Mouse (Mus musculus): ENCODE results near the gene Nlrc5. TPM values are rescaled to one million over a fixed set of nuclear protein-coding genes. Genes with fewer than 3 reads are reported as not detected.
"Not testable (repeated sequence)": the region's sequence is repeated elsewhere in the genome, so short reads cannot be mapped to it uniquely, and the experiment has no call there.

Gene Nlrc5
- polyA plus RNA-seq, 1 experiment from 2014 or later: 0.16 TPM

- Histone ChIP-seq H3K4me3 (no peak overlapping the region), H3K9me3 (replicated peaks) (no peaks in the 10 kb centered on the region), H3K27ac (replicated peaks) (no peak overlapping the region), H3K4me1 (no peaks in the 10 kb centered on the region), H3K27me3 (ENCODE audit: low read depth, poor library complexity, severe bottlenecking) (no peaks in the 10 kb centered on the region), H3K36me3 (peaks cover 53% of the 10 kb centered on the region)
- DNase-seq (ENCODE audit: low spot score): peak; percentile 33
- WGBS: 74% methylated on average over 11 of the region's 11 CpGs
Observed at GRCm38 (mm10) chr8:94396964-94397657, 37.0 kb upstream of the Nlrc5 start.

- DNase-seq (ENCODE audit: low spot score): no peak
- Histone ChIP-seq H3K4me1 (no peaks in the 10 kb centered on the region), H3K36me3 (peaks cover 38% of the 10 kb centered on the region), H3K27ac (replicated peaks) (no peak overlapping the region), H3K4me3 (no peak overlapping the region), H3K27me3 (ENCODE audit: low read depth, poor library complexity, severe bottlenecking) (no peaks in the 10 kb centered on the region), H3K9me3 (replicated peaks) (no peaks in the 10 kb centered on the region)
- 85% methylated on average over 6 of the region's 6 CpGs for WGBS
Observed at GRCm38 (mm10) chr8:94398587-94398986, 35.6 kb upstream of the Nlrc5 start.

- DNase-seq (ENCODE audit: low spot score): no peak
- Histone ChIP-seq H3K27ac (replicated peaks) (no peak overlapping the region), H3K4me1 (no peaks in the 10 kb centered on the region), H3K27me3 (ENCODE audit: low read depth, poor library complexity, severe bottlenecking) (no peaks in the 10 kb centered on the region), H3K9me3 (replicated peaks) (no peaks in the 10 kb centered on the region), H3K36me3 (peaks cover 29% of the 10 kb centered on the region), H3K4me3 (no peak overlapping the region)
- 90% methylated on average over 3 of the region's 3 CpGs for WGBS
Observed at GRCm38 (mm10) chr8:94399361-94399953, 34.7 kb upstream of the Nlrc5 start.

- DNase-seq (ENCODE audit: low spot score): not testable (repeated sequence)
Observed at GRCm38 (mm10) chr8:94399957-94400356, 34.2 kb upstream of the Nlrc5 start.

GRCm38 (mm10) chr8:94408443-94409080 is 25.6 kb upstream of the Nlrc5 start:
- no peak overlapping the region for H3K27ac ChIP-seq (replicated peaks)
- no peak for DNase-seq (ENCODE audit: low spot score)
- 65% methylated on average over 8 of the region's 8 CpGs for WGBS
- no peak overlapping the region for H3K4me3 ChIP-seq
- no peaks in the 10 kb centered on the region for H3K36me3 ChIP-seq
- no peaks in the 10 kb centered on the region for H3K9me3 ChIP-seq (replicated peaks)
- H3K4me1 ChIP-seq: no peaks in the 10 kb centered on the region
- H3K27me3 ChIP-seq (ENCODE audit: low read depth, poor library complexity, severe bottlenecking): no peaks in the 10 kb centered on the region

More at GRCm38 (mm10) chr8:94399957-94400356, 34.2 kb upstream of the Nlrc5 start:
- 93% methylated on average over 2 of the region's 2 CpGs for WGBS
- H3K27me3 ChIP-seq (ENCODE audit: low read depth, poor library complexity, severe bottlenecking); H3K4me1 ChIP-seq; H3K4me3 ChIP-seq; H3K27ac ChIP-seq (replicated peaks); H3K9me3 ChIP-seq (replicated peaks): not testable (repeated sequence)
- peaks cover 24% of the 10 kb centered on the region for H3K36me3 ChIP-seq

GRCm38 (mm10) chr8:94409523-94409922 is 24.6 kb upstream of the Nlrc5 start:
- no peak for DNase-seq (ENCODE audit: low spot score)
- Histone ChIP-seq H3K36me3 (no peaks in the 10 kb centered on the region), H3K4me1 (no peaks in the 10 kb centered on the region), H3K9me3 (replicated peaks) (no peaks in the 10 kb centered on the region), H3K27me3 (ENCODE audit: low read depth, poor library complexity, severe bottlenecking) (no peaks in the 10 kb centered on the region), H3K4me3 (no peak overlapping the region), H3K27ac (replicated peaks) (no peak overlapping the region)
- 83% methylated on average over 7 of the region's 7 CpGs for WGBS

GRCm38 (mm10) chr8:94412518-94412917 is 21.6 kb upstream of the Nlrc5 start:
- H3K27ac ChIP-seq (replicated peaks): no peak overlapping the region
- no peak overlapping the region for H3K4me3 ChIP-seq
- 90% methylated on average over 6 of the region's 6 CpGs for WGBS
- H3K27me3 ChIP-seq (ENCODE audit: low read depth, poor library complexity, severe bottlenecking): no peaks in the 10 kb centered on the region
- no peaks in the 10 kb centered on the region for H3K9me3 ChIP-seq (replicated peaks)
- H3K4me1 ChIP-seq: no peaks in the 10 kb centered on the region
- no peak for DNase-seq (ENCODE audit: low spot score)
- no peaks in the 10 kb centered on the region for H3K36me3 ChIP-seq

GRCm38 (mm10) chr8:94413509-94413908 is 20.6 kb upstream of the Nlrc5 start:
- Histone ChIP-seq H3K4me1 (no peaks in the 10 kb centered on the region), H3K27me3 (ENCODE audit: low read depth, poor library complexity, severe bottlenecking) (no peaks in the 10 kb centered on the region), H3K4me3 (no peak overlapping the region), H3K9me3 (replicated peaks) (no peaks in the 10 kb centered on the region), H3K36me3 (no peaks in the 10 kb centered on the region), H3K27ac (replicated peaks) (no peak overlapping the region)
- no peak for DNase-seq (ENCODE audit: low spot score)
- 88% methylated on average over 6 of the region's 6 CpGs for WGBS

- Histone ChIP-seq H3K4me1 (no peaks in the 10 kb centered on the region), H3K9me3 (replicated peaks) (no peaks in the 10 kb centered on the region), H3K4me3 (no peak overlapping the region), H3K36me3 (no peaks in the 10 kb centered on the region), H3K27ac (replicated peaks) (no peak overlapping the region), H3K27me3 (ENCODE audit: low read depth, poor library complexity, severe bottlenecking) (no peaks in the 10 kb centered on the region)
- 76% methylated on average over 2 of the region's 2 CpGs for WGBS
- DNase-seq (ENCODE audit: low spot score): no peak
Observed at GRCm38 (mm10) chr8:94415218-94415617, 18.9 kb upstream of the Nlrc5 start.

- Histone ChIP-seq H3K4me3 (no peak overlapping the region), H3K9me3 (replicated peaks) (no peaks in the 10 kb centered on the region), H3K36me3 (no peaks in the 10 kb centered on the region), H3K27me3 (ENCODE audit: low read depth, poor library complexity, severe bottlenecking) (no peaks in the 10 kb centered on the region), H3K27ac (replicated peaks) (no peak overlapping the region), H3K4me1 (peaks cover 6% of the 10 kb centered on the region)
- DNase-seq (ENCODE audit: low spot score): no peak
- WGBS: 83% methylated on average over 9 of the region's 9 CpGs
Observed at GRCm38 (mm10) chr8:94418017-94418416, 16.1 kb upstream of the Nlrc5 start.

- Histone ChIP-seq H3K36me3 (no peaks in the 10 kb centered on the region), H3K4me3 (no peak overlapping the region), H3K27me3 (ENCODE audit: low read depth, poor library complexity, severe bottlenecking) (no peaks in the 10 kb centered on the region), H3K4me1 (peaks cover 9% of the 10 kb centered on the region), H3K9me3 (replicated peaks) (no peaks in the 10 kb centered on the region), H3K27ac (replicated peaks) (no peak overlapping the region)
- no peak for DNase-seq (ENCODE audit: low spot score)
- 94% methylated on average over 4 of the region's 4 CpGs for WGBS
Observed at GRCm38 (mm10) chr8:94422270-94422669, 11.9 kb upstream of the Nlrc5 start.

- peaks cover 4% of the 10 kb centered on the region for H3K4me1 ChIP-seq
- WGBS: 77% methylated on average over 10 of the region's 10 CpGs
- no peak overlapping the region for H3K27ac ChIP-seq (replicated peaks)
- H3K36me3 ChIP-seq: no peaks in the 10 kb centered on the region
- no peak overlapping the region for H3K4me3 ChIP-seq
- peaks cover 7% of the 10 kb centered on the region for H3K27me3 ChIP-seq (ENCODE audit: low read depth, poor library complexity, severe bottlenecking)
- H3K9me3 ChIP-seq (replicated peaks): no peaks in the 10 kb centered on the region
- no peak for DNase-seq (ENCODE audit: low spot score)
Observed at GRCm38 (mm10) chr8:94427953-94428352, 6.2 kb upstream of the Nlrc5 start.

- H3K4me1 ChIP-seq: no peaks in the 10 kb centered on the region
- H3K27ac ChIP-seq (replicated peaks): no peak overlapping the region
- H3K9me3 ChIP-seq (replicated peaks): no peaks in the 10 kb centered on the region
- peaks cover 12% of the 10 kb centered on the region for H3K27me3 ChIP-seq (ENCODE audit: low read depth, poor library complexity, severe bottlenecking)
- H3K4me3 ChIP-seq: no peak overlapping the region
- 82% methylated on average over 4 of the region's 4 CpGs for whole genome bisulfite sequencing
- no peak for DNase-seq (ENCODE audit: low spot score)
- no peaks in the 10 kb centered on the region for H3K36me3 ChIP-seq
Observed at GRCm38 (mm10) chr8:94428420-94428819, 5.7 kb upstream of the Nlrc5 start.

All from midbrain, embryonic 10.5 days (tissue).